Mouse (Mus musculus) small intestine, adult 2 months (tissue): ENCODE data around the gene Map2k3. TPM values are rescaled to one million over a fixed set of nuclear protein-coding genes. Genes with fewer than 3 reads are reported as not detected.

Experiments used
- H3K27ac ChIP-seq: fragments of 200-500 bp; 2 replicates; pipeline ENCODE4 v1.5.1; 2012; ENCODE audit warnings: low read depth, low read length, control low read depth, inconsistent platforms; ENCODE audit not compliant: insufficient read depth
- H3K27me3 ChIP-seq: fragments of 200-500 bp; 2 replicates; pipeline ENCODE4 v1.6.1; 2012; ENCODE audit warnings: mild to moderate bottlenecking, moderate library complexity, low read length, inconsistent platforms; ENCODE audit not compliant: control insufficient read depth, insufficient read depth
- H3K36me3 ChIP-seq: fragments of 200-500 bp; 2 replicates; pipeline ENCODE4 v1.6.1; 2012; ENCODE audit warnings: mild to moderate bottlenecking, low read length, control low read depth, inconsistent platforms; ENCODE audit not compliant: control insufficient read depth, insufficient read depth
- H3K4me1 ChIP-seq: fragments of 200-500 bp; 2 replicates; pipeline ENCODE4 v1.6.1; 2012; ENCODE audit warnings: low read length, inconsistent platforms, mixed read lengths; ENCODE audit not compliant: control insufficient read depth, insufficient read depth, insufficient read length
- H3K4me3 ChIP-seq: fragments of 200-500 bp; 2 replicates; pipeline ENCODE4 v1.5.1; 2012; ENCODE audit warnings: low read depth, mild to moderate bottlenecking, control low read depth, inconsistent platforms, low read length, moderate library complexity
- CTCF ChIP-seq: fragments of 200-500 bp; IDR thresholded peaks from 2 replicates; pipeline ENCODE4 v1.5.1; 2012; ENCODE audit warnings: low read depth, mild to moderate bottlenecking, control low read depth, inconsistent platforms, low read length, moderate library complexity, mixed read lengths; ENCODE audit not compliant: insufficient replicate concordance, insufficient read length; ENCODE audit errors: extremely low read depth
- POLR2A ChIP-seq: fragments of 200-500 bp; IDR thresholded peaks from 2 replicates; pipeline ENCODE4 v1.6.1; 2012; ENCODE audit warnings: low read depth, mild to moderate bottlenecking, control low read depth, inconsistent platforms, low read length, moderate library complexity
- WGBS: fragments of 180-500 bp; shearing (Covaris S2); methylation state at CpG from one replicate; pipeline ENCODE4 v1.1.7; 2018; 5-methylcytosine and 5-hydroxymethylcytosine counted together
- polyA plus RNA-seq: library from polyadenylated mRNA; depleted of rRNA; stranded (reverse); fragments of >200 nt; gene quantifications from 2 replicates; pipeline ENCODE4 v1.2.3, GENCODE M21; 2012

Map2k3 gene
- polyA plus RNA-seq, 1 experiment, result 98.9 TPM

- H3K36me3 ChIP-seq, result peaks cover 3% of the 10 kb centered on the region
- peak overlapping the region; percentile 50 for H3K4me3 ChIP-seq
- peak overlapping the region; percentile 98 for H3K27ac ChIP-seq
- peaks cover 56% of the 10 kb centered on the region for H3K4me1 ChIP-seq
- no peaks in the 10 kb centered on the region for H3K27me3 ChIP-seq
- no peak for TF ChIP-seq POLR2A
- TF ChIP-seq CTCF, result no peak
- WGBS, result 15% methylated on average over 7 of the region's 7 CpGs
These were observed 3.6 kb downstream of the Map2k3 start for GRCm38 (mm10) chr11:60935326-60935974.

GRCm38 (mm10) chr11:60935975-60936373 is 4.1 kb downstream of the Map2k3 start:
- TF ChIP-seq CTCF (no peak), POLR2A (no peak)
- Histone ChIP-seq H3K27me3 (no peaks in the 10 kb centered on the region), H3K4me3 (peak overlapping the region; percentile 50; the same call in 1 of the 2 replicates), H3K4me1 (peaks cover 52% of the 10 kb centered on the region), H3K36me3 (peaks cover 6% of the 10 kb centered on the region), H3K27ac (peak overlapping the region; percentile 98)
- 50% methylated on average over 4 of the region's 4 CpGs for WGBS

- H3K4me1 ChIP-seq, result peaks cover 50% of the 10 kb centered on the region
- peaks cover 15% of the 10 kb centered on the region for H3K36me3 ChIP-seq
- H3K27ac ChIP-seq, result no peak overlapping the region
- no peaks in the 10 kb centered on the region for H3K27me3 ChIP-seq
- WGBS, result 38% methylated on average over 3 of the region's 3 CpGs
- H3K4me3 ChIP-seq, result no peak overlapping the region
- TF ChIP-seq POLR2A (no peak), CTCF (no peak)
These were observed 5.8 kb downstream of the Map2k3 start for GRCm38 (mm10) chr11:60937611-60938010.

- H3K27me3 ChIP-seq, result no peaks in the 10 kb centered on the region
- peaks cover 33% of the 10 kb centered on the region for H3K36me3 ChIP-seq
- WGBS, result 74% methylated on average over 3 of the region's 3 CpGs
- no peak overlapping the region for H3K27ac ChIP-seq
- no peak for TF ChIP-seq POLR2A
- TF ChIP-seq CTCF, result no peak
- peaks cover 39% of the 10 kb centered on the region for H3K4me1 ChIP-seq
- H3K4me3 ChIP-seq, result no peak overlapping the region
These were observed 7.7 kb downstream of the Map2k3 start for GRCm38 (mm10) chr11:60939487-60939886.

GRCm38 (mm10) chr11:60940501-60940900 is 8.7 kb downstream of the Map2k3 start:
- WGBS, result 89% methylated on average over 5 of the region's 5 CpGs
- Histone ChIP-seq H3K36me3 (peaks cover 40% of the 10 kb centered on the region), H3K4me3 (no peak overlapping the region), H3K27ac (no peak overlapping the region), H3K27me3 (no peaks in the 10 kb centered on the region), H3K4me1 (peaks cover 34% of the 10 kb centered on the region)
- TF ChIP-seq CTCF (no peak), POLR2A (no peak)

DNA sequence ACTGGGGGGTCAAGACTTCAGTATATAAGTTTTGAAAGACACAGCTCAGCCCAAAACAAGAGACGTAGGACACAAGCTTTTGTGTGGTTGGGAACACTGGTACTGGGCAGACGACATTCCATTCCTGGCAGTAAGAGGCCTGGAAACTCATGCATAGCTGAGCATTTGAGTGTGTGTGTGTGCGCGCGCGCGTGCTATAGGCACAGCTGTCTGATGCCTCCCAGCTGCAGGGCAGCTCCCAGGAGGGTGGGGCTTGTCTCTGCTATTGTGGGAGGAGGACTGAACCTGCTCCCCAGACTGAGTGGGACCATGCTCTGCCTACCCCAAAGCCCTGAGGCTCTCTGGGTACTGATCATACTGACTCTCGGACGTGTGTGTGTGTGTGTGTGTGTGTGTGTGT is 9.5 kb downstream of the Map2k3 start:
- H3K36me3 ChIP-seq, result peaks cover 48% of the 10 kb centered on the region
- H3K4me3 ChIP-seq, result no peak overlapping the region
- H3K27ac ChIP-seq, result no peak overlapping the region
- peaks cover 27% of the 10 kb centered on the region for H3K4me1 ChIP-seq
- no peak for TF ChIP-seq CTCF
- TF ChIP-seq POLR2A, result no peak
- WGBS, result 64% methylated on average over 9 of the region's 9 CpGs
- H3K27me3 ChIP-seq, result no peaks in the 10 kb centered on the region

GRCm38 (mm10) chr11:60942263-60943015 is 10.6 kb downstream of the Map2k3 start:
- Histone ChIP-seq H3K27ac (no peak overlapping the region), H3K4me1 (peaks cover 16% of the 10 kb centered on the region), H3K27me3 (no peaks in the 10 kb centered on the region), H3K4me3 (no peak overlapping the region), H3K36me3 (peaks cover 56% of the 10 kb centered on the region)
- WGBS, result 84% methylated on average over 9 of the region's 9 CpGs
- TF ChIP-seq CTCF, result no peak
- no peak for TF ChIP-seq POLR2A
